Mouse (Mus musculus): ENCODE results near the gene Rbfox3.

- TF ChIP-seq POLR2A (IDR thresholded peaks at IDR 0.05; ENCODE audit: borderline replicate concordance, insufficient read depth, low read length) (no peak), CTCF (IDR thresholded peaks at IDR 0.05; ENCODE audit: borderline replicate concordance, insufficient read depth, low read depth, low read length) (no peak)
Measured at GRCm38 (mm10) chr11:118574418-118574817, 337.0 kb downstream of the Rbfox3 start.
